Mouse (Mus musculus): ENCODE data around the gene Pym1. TPM values are rescaled to one million over a fixed set of nuclear protein-coding genes. Genes with fewer than 3 reads are reported as not detected.

Pym1 gene
- polyA plus RNA-seq, 1 experiment from 2014 or later, result 22.3 TPM

- H3K4me1 ChIP-seq (replicated peaks; ENCODE audit: control insufficient read depth, insufficient read depth, low read length), result peaks cover 7% of the 10 kb centered on the region; the same call in 1 of the 2 replicates
- peak overlapping the region; percentile 64 for H3K4me3 ChIP-seq (ENCODE audit: low read depth, low read length)
- ATAC-seq, result peak; percentile 14; the same call in 1 of the 2 replicates
- H3K27ac ChIP-seq (ENCODE audit: low read depth, low read length), result peak overlapping the region; percentile 86
- H3K9ac ChIP-seq (ENCODE audit: low read depth, low read length), result peak overlapping the region; percentile 64
- no peaks in the 10 kb centered on the region for H3K9me3 ChIP-seq (ENCODE audit: control insufficient read depth)
- no peak for TF ChIP-seq CTCF (IDR thresholded peaks at IDR 0.05; ENCODE audit: low read depth)
- H3K27me3 ChIP-seq (replicated peaks; ENCODE audit: control insufficient read depth, insufficient read depth, low read length), result no peaks in the 10 kb centered on the region
- WGBS, result under 1% methylated on average over 37 of the region's 37 CpGs
- no peaks in the 10 kb centered on the region for H3K36me3 ChIP-seq (ENCODE audit: control insufficient read depth, insufficient read depth)
- H3K4me2 ChIP-seq (replicated peaks; ENCODE audit: low read depth), result peak overlapping the region; percentile 93
Measured at GRCm38 (mm10) chr10:128743791-128744191, 3.9 kb upstream of the Pym1 start.

GRCm38 (mm10) chr10:128744211-128744610 is 3.5 kb upstream of the Pym1 start:
- no peak for TF ChIP-seq CTCF (IDR thresholded peaks at IDR 0.05; ENCODE audit: low read depth)
- H3K4me1 ChIP-seq (replicated peaks; ENCODE audit: control insufficient read depth, insufficient read depth, low read length), result peaks cover 9% of the 10 kb centered on the region; the same call in 1 of the 2 replicates
- no peak; the same call in 1 of the 2 replicates for ATAC-seq
- H3K27me3 ChIP-seq (replicated peaks; ENCODE audit: control insufficient read depth, insufficient read depth, low read length), result no peaks in the 10 kb centered on the region
- H3K4me2 ChIP-seq (replicated peaks; ENCODE audit: low read depth), result peak overlapping the region; percentile 93
- 27% methylated on average over 8 of the region's 8 CpGs for WGBS
- H3K27ac ChIP-seq (ENCODE audit: low read depth, low read length), result peak overlapping the region; percentile 86
- no peaks in the 10 kb centered on the region for H3K9me3 ChIP-seq (ENCODE audit: control insufficient read depth)
- H3K9ac ChIP-seq (ENCODE audit: low read depth, low read length), result peak overlapping the region; percentile 64
- H3K4me3 ChIP-seq (ENCODE audit: low read depth, low read length), result peak overlapping the region; percentile 64
- no peaks in the 10 kb centered on the region for H3K36me3 ChIP-seq (ENCODE audit: control insufficient read depth, insufficient read depth)

GRCm38 (mm10) chr10:128744680-128745601 is 2.7 kb upstream of the Pym1 start, which contains the start of gene Dgka:
Gene Dgka (minus strand): TSS chr10:128744855.
- Histone ChIP-seq H3K9me3 (ENCODE audit: control insufficient read depth) (no peaks in the 10 kb centered on the region), H3K9ac (ENCODE audit: low read depth, low read length) (peak within 1 kb of the TSS; percentile 64), H3K4me2 (replicated peaks; ENCODE audit: low read depth) (peak within 1 kb of the TSS; percentile 93), H3K4me3 (ENCODE audit: low read depth, low read length) (peak within 1 kb of the TSS; percentile 64), H3K27ac (ENCODE audit: low read depth, low read length) (peak within 1 kb of the TSS; percentile 86), H3K36me3 (ENCODE audit: control insufficient read depth, insufficient read depth) (no peaks in the 10 kb centered on the region), H3K27me3 (replicated peaks; ENCODE audit: control insufficient read depth, insufficient read depth, low read length) (no peaks in the 10 kb centered on the region), H3K4me1 (replicated peaks; ENCODE audit: control insufficient read depth, insufficient read depth, low read length) (peaks cover 9% of the 10 kb centered on the region; the same call in 1 of the 2 replicates)
- ATAC-seq, result 0 out of 2 replicates have a peak, but pooled peaks have one; percentile 8
- TF ChIP-seq CTCF (IDR thresholded peaks at IDR 0.05; ENCODE audit: low read depth), result peak; percentile 49
- WGBS, result 26% methylated on average over 18 of the region's 18 CpGs

GRCm38 (mm10) chr10:128745946-128746613 is 1.6 kb upstream of the Pym1 start:
- Histone ChIP-seq H3K4me2 (replicated peaks; ENCODE audit: low read depth) (no peak overlapping the region), H3K27ac (ENCODE audit: low read depth, low read length) (no peak overlapping the region), H3K9me3 (ENCODE audit: control insufficient read depth) (no peaks in the 10 kb centered on the region), H3K4me1 (replicated peaks; ENCODE audit: control insufficient read depth, insufficient read depth, low read length) (peaks cover 9% of the 10 kb centered on the region; the same call in 1 of the 2 replicates), H3K36me3 (ENCODE audit: control insufficient read depth, insufficient read depth) (no peaks in the 10 kb centered on the region), H3K27me3 (replicated peaks; ENCODE audit: control insufficient read depth, insufficient read depth, low read length) (no peaks in the 10 kb centered on the region), H3K9ac (ENCODE audit: low read depth, low read length) (no peak overlapping the region), H3K4me3 (ENCODE audit: low read depth, low read length) (no peak overlapping the region)
- 87% methylated on average over 10 of the region's 10 CpGs for WGBS
- TF ChIP-seq CTCF (IDR thresholded peaks at IDR 0.05; ENCODE audit: low read depth), result no peak
- ATAC-seq, result no peak

- TF ChIP-seq CTCF (IDR thresholded peaks at IDR 0.05; ENCODE audit: low read depth), result no peak
- Histone ChIP-seq H3K9me3 (ENCODE audit: control insufficient read depth) (no peaks in the 10 kb centered on the region), H3K9ac (ENCODE audit: low read depth, low read length) (peak overlapping the region; percentile 83; the same call in 1 of the 2 replicates), H3K27ac (ENCODE audit: low read depth, low read length) (peak overlapping the region; percentile 95), H3K4me3 (ENCODE audit: low read depth, low read length) (peak overlapping the region; percentile 82), H3K27me3 (replicated peaks; ENCODE audit: control insufficient read depth, insufficient read depth, low read length) (no peaks in the 10 kb centered on the region), H3K4me1 (replicated peaks; ENCODE audit: control insufficient read depth, insufficient read depth, low read length) (peaks cover 9% of the 10 kb centered on the region; the same call in 1 of the 2 replicates), H3K4me2 (replicated peaks; ENCODE audit: low read depth) (peak overlapping the region; percentile 90), H3K36me3 (ENCODE audit: control insufficient read depth, insufficient read depth) (no peaks in the 10 kb centered on the region)
- ATAC-seq, result no peak
- 36% methylated on average over 9 of the region's 9 CpGs for WGBS
Measured at GRCm38 (mm10) chr10:128746972-128747645, 580 bp upstream of the Pym1 start.

All from intestine, postnatal 0 days (tissue).